Mouse (Mus musculus) cortical plate, adult 2 months (tissue): ENCODE data around the gene Trappc3. TPM values are rescaled to one million over a fixed set of nuclear protein-coding genes. Genes with fewer than 3 reads are reported as not detected.

ENCODE experiments used
- H3K27ac ChIP-seq: fragments of 200-500 bp; 2 replicates; pipeline ENCODE4 v1.5.1; 2012; ENCODE audit warnings: low read length, control low read depth, inconsistent platforms; ENCODE audit not compliant: insufficient read depth
- H3K4me1 ChIP-seq: fragments of 200-500 bp; 2 replicates; pipeline ENCODE4 v1.6.1; 2011; ENCODE audit warnings: low read length; ENCODE audit not compliant: control insufficient read depth, insufficient read depth
- H3K4me3 ChIP-seq: fragments of 200-500 bp; 2 replicates; pipeline ENCODE4 v1.5.1; 2011; ENCODE audit warnings: mild to moderate bottlenecking, low read length, control low read depth; ENCODE audit not compliant: insufficient read depth
- CTCF ChIP-seq: fragments of 200-500 bp; IDR thresholded peaks from 2 replicates; pipeline ENCODE4 v1.5.1; 2011; ENCODE audit warnings: mild to moderate bottlenecking, control low read depth, low read length; ENCODE audit not compliant: insufficient read depth; ENCODE audit errors: extremely low read depth
- POLR2A ChIP-seq: fragments of 200-500 bp; IDR thresholded peaks from 2 replicates; pipeline ENCODE4 v1.6.1; 2011; ENCODE audit warnings: mild to moderate bottlenecking, low read length, control low read depth; ENCODE audit not compliant: insufficient read depth; ENCODE audit errors: extremely low read depth
- polyA plus RNA-seq: library from polyadenylated mRNA; depleted of rRNA; stranded (reverse); fragments of >200 nt; gene quantifications from 2 replicates; pipeline ENCODE4 v1.2.3, GENCODE M21; 2012

Gene Trappc3
- polyA plus RNA-seq, 1 experiment, result 111 TPM

GRCm38 (mm10) chr4:126275081-126275480, 13.0 kb downstream of the Trappc3 start:
- Histone ChIP-seq H3K4me3 (no peak overlapping the region), H3K4me1 (no peaks in the 10 kb centered on the region), H3K27ac (no peak overlapping the region)
- no peak for TF ChIP-seq CTCF

DNA sequence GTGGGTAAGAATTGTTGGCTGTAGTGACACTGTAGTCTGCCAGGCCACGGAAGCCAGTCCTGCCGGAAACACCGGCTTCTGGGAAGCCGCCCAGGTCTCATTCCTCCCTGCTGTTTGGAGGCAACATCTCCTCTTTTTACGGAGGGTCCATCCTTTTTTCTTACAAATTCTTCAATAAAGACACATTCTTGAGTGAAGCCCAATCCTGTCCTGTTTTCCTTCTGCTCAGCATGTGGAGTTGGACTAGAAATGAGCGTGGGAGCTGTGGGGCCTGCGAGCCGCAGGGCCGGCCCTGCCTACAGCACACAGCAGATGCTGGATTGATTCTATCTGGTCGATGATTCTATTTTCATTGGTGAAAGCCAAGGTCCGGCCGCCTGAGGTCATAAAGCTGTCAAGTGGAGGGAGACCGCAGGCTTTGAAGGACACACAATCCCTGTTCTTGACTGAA, 13.6 kb downstream of the Trappc3 start:
- TF ChIP-seq CTCF (no peak), POLR2A (no peak)
- H3K4me1 ChIP-seq, result no peaks in the 10 kb centered on the region
- H3K27ac ChIP-seq, result no peak overlapping the region
- no peak overlapping the region for H3K4me3 ChIP-seq

DNA sequence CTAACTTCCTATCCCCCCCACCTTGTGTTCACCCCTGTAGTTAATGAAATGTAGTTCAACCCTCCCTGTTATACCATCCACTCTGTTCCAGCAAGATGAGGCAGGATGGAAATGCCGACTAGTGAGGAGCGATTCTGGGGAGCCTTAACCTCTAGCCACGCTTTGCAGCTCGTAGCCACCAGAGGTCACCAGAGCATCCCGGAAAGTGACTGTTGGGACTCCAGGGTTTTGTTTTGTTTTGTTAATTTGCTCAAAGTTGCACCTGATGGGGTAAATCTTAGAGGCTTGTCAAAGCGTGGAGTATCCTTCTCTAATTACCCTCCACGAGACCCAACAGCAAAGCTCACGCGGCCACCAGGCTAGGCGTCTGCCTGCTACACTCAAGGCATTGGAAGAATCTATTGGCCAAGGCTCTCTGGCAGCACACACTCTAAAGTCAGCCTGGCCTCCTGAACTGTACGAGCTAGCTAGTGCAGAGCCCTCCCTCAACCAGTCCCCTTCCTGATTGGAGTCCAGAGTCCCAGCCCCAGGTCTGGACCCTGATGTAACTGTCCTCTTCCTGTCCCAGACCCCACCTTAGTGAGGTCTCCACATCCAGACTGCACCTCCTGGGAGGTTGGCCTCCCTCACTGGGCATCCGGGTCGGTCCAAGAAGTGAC, 15.9 kb downstream of the Trappc3 start:
- no peaks in the 10 kb centered on the region for H3K4me1 ChIP-seq
- no peak overlapping the region for H3K27ac ChIP-seq
- peak; percentile 74 for TF ChIP-seq CTCF
- TF ChIP-seq POLR2A, result no peak
- H3K4me3 ChIP-seq, result no peak overlapping the region

DNA sequence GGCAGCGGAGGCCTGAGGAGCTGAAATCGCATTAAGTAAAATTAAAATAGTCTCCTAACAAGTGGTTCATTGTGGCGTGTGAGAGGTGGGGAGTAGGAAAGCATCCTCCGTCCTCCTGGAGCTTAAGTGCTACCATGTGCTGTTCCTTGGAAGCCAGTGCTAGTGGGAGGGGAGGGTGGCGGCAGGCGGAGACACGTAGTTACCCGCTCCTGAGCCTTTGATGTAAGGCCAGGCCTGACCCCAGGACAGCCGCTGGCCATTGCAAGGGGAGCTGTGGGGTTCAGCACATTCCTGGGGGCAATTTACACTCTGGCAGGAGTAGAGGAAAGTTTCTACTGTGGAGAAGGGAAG, 16.4 kb downstream of the Trappc3 start:
- TF ChIP-seq CTCF, result no peak
- no peak for TF ChIP-seq POLR2A
- no peaks in the 10 kb centered on the region for H3K4me1 ChIP-seq
- H3K4me3 ChIP-seq, result no peak overlapping the region
- no peak overlapping the region for H3K27ac ChIP-seq

- Histone ChIP-seq H3K4me1 (no peaks in the 10 kb centered on the region), H3K27ac (no peak overlapping the region), H3K4me3 (no peak overlapping the region)
- TF ChIP-seq POLR2A (no peak), CTCF (no peak)
These were observed 16.8 kb downstream of the Trappc3 start for GRCm38 (mm10) chr4:126278961-126279360.

DNA sequence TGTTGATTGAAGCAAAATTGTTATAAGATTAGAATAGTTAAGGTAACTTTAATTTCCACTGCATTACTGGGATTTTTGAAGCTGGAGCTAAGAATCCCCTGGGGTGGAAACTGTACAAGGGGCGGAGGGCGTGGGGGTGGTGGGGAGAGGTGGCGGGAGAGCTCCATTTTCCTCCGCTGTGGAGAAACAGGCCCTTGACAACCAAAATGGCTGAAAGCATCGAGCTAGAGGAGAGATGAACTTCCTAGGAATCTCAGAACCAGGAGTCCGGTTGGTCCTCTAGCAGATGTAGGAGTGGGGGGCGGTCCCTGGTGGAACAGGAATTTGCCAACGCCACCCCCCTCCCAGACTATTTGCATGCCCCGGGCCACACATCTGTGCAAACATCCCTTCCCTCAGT, 19.6 kb downstream of the Trappc3 start:
- Histone ChIP-seq H3K4me1 (no peaks in the 10 kb centered on the region), H3K4me3 (no peak overlapping the region), H3K27ac (no peak overlapping the region)
- TF ChIP-seq POLR2A (no peak), CTCF (no peak)

- no peak overlapping the region for H3K27ac ChIP-seq
- no peak for TF ChIP-seq CTCF
- no peak for TF ChIP-seq POLR2A
- no peak overlapping the region for H3K4me3 ChIP-seq
- no peaks in the 10 kb centered on the region for H3K4me1 ChIP-seq
These were observed 21.5 kb downstream of the Trappc3 start for GRCm38 (mm10) chr4:126283582-126283981.

DNA sequence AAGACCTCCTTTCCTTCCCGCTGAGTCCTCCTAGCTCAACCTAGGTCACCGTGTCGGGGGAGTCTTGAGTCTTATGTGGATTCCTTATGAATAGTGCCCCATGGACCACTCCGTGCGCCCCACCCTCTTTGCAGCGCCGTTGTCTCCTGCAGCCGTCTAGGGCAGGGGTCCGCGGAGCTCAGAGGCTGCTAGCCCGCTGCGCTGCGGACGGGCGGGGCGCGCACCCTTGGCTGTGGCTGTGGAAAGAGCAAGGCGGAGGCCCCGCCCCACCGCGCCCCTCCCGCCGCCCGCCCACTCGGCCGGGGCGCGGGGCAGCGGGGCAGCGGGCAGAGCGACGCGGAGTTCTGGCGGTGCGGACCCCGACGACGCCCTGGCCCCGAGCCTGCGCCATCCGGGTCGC, 24.4 kb downstream of the Trappc3 start, which contains the start of gene Col8a2:
Gene Col8a2 (plus strand): TSS at position 302 of the 400 bp plus-strand sequence.
- no peaks in the 10 kb centered on the region for H3K4me1 ChIP-seq
- H3K4me3 ChIP-seq, result no peak within 1 kb of the TSS
- TF ChIP-seq CTCF (no peak), POLR2A (no peak)
- H3K27ac ChIP-seq, result no peak within 1 kb of the TSS

- H3K4me3 ChIP-seq, result no peak overlapping the region
- no peak for TF ChIP-seq CTCF
- TF ChIP-seq POLR2A, result no peak
- H3K27ac ChIP-seq, result no peak overlapping the region
- H3K4me1 ChIP-seq, result no peaks in the 10 kb centered on the region
These were observed 25.3 kb downstream of the Trappc3 start for GRCm38 (mm10) chr4:126287302-126287995.

DNA sequence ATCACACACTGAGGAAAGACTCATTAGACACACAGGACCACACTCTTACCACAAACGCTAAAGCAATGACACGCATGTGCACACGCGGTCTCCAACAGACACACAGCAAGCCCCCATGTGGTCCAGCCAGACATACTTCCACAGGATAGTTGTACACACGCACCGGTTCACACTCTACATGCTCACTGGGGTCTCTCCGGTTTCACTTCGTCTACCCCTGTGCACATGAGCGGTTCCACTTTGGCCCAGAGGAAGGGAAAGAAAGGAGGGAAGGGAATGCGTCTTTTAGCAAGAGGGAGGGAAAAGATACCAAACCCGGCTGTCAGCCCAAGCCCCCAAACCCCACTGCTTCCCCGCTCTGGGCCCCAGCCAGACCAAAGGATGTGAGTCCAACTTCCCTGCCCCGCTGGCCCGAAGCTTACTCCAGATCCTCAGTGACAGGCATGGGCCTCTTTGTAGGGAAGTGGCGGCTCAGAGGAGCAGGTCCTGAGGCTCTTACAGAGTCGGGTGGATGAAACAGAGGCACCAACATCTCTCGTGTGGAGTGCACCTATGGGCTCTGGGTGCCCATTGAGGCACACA, 26.1 kb downstream of the Trappc3 start:
- TF ChIP-seq CTCF, result no peak
- TF ChIP-seq POLR2A, result no peak
- Histone ChIP-seq H3K4me1 (no peaks in the 10 kb centered on the region), H3K4me3 (no peak overlapping the region), H3K27ac (no peak overlapping the region)
